Mouse (Mus musculus) adrenal gland, adult 2 months (tissue): ENCODE measurements at regions not wholly inside any gene's neighbourhood (a gene's known extent, or its start where the extent isn't known, plus 50 kb on each side); places are given as distances from the start of the nearest gene placed in this dataset.

Experiments used
- DNase-seq: peaks from one replicate; pipeline ENCODE4 v3.0.0; 2021

GRCm38 (mm10) chr4:34226886-34227285, 176.9 kb upstream of the Spaca1 start:
- no peak for DNase-seq

GRCm38 (mm10) chr4:34227611-34228010, 177.6 kb upstream of the Spaca1 start:
- DNase-seq: no peak

GRCm38 (mm10) chr4:34231270-34231669, 181.3 kb upstream of the Spaca1 start:
- peak; percentile 79 for DNase-seq

GRCm38 (mm10) chr4:34234204-34234603, 184.2 kb upstream of the Spaca1 start:
- DNase-seq: peak; percentile 65

GRCm38 (mm10) chr4:34234645-34235044, 184.7 kb upstream of the Spaca1 start:
- DNase-seq: peak; percentile 6

- DNase-seq: no peak
Measured at GRCm38 (mm10) chr4:34237791-34238190, 187.8 kb upstream of the Spaca1 start.

- no peak for DNase-seq
Measured at GRCm38 (mm10) chr4:34239624-34240023, 189.6 kb upstream of the Spaca1 start.

GRCm38 (mm10) chr4:34241060-34241571, 191.1 kb upstream of the Spaca1 start:
- no peak for DNase-seq

DNA sequence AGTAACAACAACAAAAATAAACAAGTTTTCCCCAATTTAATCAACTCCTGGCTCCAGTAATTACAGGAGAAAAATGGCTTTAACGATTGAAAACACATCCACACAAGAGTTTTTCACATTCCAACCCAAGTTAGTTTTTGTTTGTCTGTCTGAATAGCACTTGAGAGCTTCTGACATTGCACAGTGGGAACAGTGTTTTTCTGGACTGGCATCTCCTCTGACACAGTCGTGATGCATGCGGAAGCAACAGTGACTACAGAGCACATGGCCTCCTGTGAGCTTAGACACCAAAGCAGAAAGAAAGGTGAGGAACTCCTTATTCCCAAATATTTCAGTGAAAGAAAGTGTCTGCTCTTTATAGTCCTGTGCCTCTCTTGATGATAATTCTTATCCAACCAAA, 191.7 kb upstream of the Spaca1 start:
- no peak for DNase-seq

DNA sequence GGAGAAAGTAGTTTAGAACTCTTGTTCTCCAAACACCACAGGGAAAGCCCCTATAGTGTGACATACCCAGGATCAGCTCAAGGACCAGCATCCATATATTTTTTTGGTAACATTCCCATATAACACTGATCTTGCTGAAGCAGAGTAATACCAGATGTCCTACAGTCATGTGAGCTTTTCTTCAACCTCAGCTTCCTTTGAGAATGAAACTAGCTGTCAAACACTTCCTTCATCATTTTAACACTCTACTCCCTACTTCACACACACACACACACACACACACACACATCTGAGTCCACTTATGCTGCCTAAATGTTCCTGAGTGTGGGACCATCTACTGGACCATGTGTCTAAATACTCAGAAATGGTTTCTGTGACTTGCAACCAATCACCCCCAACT, 209.5 kb upstream of the Spaca1 start:
- DNase-seq: no peak

DNA sequence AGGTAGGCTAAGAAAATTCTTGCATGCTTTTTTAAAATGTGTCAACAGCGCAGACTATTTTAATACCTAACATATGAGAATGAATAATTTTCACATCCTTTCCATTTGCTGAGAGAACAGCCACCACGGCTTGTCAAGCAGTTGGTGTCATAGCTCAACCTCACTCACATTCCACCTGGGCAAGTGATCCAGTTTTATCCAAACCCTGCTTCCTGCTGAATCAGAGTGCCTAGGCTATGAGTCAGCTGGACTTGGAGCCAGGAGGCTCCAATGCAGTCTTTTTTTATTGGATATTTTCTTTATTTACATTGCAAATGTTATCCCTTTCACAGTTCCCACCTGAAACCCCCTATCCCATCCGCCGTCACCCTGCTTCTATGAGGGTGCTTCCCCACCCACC, 210.5 kb upstream of the Spaca1 start:
- DNase-seq: no peak

DNA sequence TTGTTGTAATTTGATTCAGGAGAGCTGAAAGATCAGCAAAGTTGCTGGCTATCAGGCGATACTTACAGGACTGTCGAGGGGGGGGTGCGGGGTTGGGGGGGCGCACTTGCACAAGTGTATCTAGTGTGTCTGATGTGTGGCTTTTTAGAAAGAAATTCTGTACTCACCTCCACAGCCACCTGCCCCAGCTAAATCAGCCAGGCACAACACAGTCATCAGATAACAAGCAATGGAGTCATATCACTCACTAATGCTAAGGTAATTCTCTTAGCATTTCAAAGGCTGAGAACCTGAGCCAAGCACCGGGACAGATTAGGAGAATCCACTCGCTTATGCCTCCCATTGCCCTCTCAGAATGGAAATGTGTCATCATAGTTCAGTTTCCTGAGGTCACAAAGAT, 211.8 kb upstream of the Spaca1 start:
- DNase-seq: peak; percentile 10

- DNase-seq: no peak
Measured at GRCm38 (mm10) chr4:34264431-34264830, 214.4 kb upstream of the Spaca1 start.

DNA sequence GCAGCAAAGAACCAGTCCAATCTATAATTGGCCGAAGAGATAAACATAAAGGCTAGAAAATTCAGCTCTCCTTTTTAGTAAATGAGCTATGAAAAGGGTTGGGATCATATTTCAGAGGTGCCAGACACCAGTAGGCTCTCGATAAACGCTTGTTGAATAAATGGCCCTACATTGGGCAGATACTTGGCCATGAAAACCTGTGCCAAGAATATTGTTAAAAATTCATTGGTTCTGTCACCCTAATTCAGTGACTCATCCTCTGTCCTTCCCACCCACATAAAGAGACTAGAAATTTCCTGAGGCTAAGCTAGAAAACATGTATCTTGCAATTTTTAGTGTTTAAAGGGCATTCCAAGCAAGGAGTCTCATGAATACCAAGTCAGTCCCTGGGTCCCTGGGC, 224.3 kb upstream of the Spaca1 start:
- DNase-seq: peak; percentile 14

GRCm38 (mm10) chr4:34275372-34275771, 225.4 kb upstream of the Spaca1 start:
- DNase-seq: no peak

GRCm38 (mm10) chr4:34302504-34303108, 248.1 kb upstream of the Akirin2 start:
- DNase-seq: no peak

- no peak for DNase-seq
Measured at GRCm38 (mm10) chr4:34308921-34309563, 241.7 kb upstream of the Akirin2 start.

DNA sequence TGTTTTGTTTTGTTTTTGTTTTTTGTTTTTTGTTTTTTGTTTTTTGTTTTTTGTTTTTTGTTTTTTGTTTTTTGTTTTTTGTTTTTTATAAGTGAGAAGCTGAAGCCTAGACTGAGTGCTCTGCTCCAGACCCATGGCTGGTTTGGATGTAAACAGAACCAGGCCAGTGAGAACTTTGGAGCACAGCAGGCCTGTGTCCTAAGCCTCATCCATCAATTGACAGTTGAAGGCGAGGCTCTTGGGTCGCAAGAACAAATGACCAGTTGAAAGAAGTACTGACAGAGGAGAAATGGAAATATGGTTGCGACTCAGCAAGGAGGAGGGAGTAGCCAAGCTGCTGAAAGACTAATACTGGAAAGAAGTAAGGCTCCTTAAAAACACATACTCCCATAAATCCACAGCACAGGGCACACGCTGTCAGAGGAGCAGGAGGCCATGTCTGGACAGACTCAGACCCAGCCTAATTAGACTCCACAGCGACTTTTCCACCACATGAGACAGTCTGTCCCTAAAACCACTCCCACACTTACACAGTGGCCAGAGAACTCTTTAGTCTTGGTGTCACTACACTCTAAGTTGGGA, 240.6 kb upstream of the Akirin2 start:
- no peak for DNase-seq

DNA sequence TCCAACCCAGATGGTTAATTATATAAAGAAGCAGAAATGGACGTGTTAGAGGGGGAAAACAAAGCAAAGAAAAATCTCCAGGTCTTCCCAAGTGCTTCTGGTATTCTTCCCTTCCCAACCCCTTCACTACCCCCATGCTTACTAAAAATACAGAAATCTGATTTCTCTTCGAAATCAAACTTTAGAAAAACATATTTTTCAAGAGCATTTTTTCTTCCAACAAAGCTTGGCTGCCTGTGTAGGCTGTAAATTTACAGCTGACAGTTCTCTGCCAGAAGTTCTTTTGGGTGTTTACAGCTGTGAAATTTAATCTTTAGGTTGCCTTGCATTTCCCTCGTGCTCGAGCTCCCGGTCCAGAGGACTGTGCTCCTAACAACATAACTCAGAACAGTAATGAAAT, 234.9 kb upstream of the Akirin2 start:
- no peak for DNase-seq

GRCm38 (mm10) chr4:34322841-34323240, 227.9 kb upstream of the Akirin2 start:
- DNase-seq: no peak

DNA sequence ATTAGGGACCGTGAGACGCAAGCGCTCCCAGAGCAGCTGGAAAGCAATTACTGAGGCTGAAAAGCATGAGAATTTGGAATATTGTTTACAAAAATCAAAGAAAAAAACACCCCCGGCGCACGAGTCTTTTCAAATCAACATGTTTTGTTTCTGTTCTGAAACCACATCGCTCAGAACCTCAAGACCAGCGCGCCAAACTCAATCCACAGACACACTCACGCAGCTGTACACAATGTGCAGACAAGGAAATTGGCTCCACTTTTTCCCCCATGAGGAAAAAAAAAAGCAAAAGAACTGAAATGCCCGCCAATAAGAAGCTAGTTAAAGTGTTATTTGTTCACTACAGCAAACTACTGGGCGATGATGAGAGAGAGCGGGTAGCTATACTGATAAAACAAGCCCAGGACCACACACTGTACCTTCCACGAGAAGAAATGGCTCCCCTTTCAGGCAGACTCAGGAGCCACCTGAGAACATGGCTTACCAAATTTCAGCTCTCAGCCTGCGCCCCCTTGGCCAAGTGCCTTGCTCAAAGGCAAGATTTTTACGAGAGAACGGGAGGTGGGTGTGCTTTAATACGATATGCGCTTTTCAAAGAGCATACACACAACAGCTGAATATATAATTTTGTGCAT, 222.5 kb upstream of the Akirin2 start:
- no peak for DNase-seq

DNA sequence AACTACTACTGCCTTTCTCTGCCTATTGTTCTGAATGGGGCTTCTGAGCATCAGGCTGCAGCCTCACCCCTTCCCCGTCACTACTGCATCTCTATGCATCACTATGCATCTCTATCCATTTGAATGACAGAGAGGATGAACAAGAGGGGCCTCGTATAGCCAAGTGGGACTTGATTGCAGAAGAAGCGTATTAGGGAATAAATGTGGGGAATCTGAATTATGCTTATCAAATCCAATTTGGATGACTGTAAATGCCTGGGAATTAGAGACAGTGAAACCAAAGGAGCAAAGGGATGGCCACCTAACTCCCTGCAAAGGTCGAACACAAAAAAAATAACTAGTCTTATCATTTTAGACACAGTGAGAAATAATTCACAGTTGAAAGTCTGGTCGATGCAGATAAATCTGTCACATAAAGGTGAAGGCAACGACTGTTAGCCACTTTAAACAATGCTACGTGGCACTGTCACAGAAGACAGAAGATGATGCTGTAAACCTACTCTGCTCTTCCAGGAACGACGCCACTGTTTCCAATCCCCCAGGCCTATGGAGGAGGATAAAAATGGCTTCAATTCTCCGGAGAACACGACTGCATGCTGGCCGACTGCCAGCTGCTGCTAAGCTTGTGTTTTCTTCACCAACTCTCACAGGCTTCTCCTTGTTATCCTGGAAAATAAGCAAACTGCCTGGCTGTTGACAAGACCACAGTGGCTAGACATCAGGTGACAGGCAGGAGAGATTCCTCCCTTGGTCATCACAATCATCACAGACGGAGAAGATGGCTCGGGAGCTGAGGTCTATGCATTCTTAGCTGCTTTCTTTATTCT, 213.6 kb upstream of the Akirin2 start:
- DNase-seq: peak; percentile 2
